Mouse (Mus musculus): Measurements from ENCODE around the gene Lhfp. TPM values are rescaled to one million over a fixed set of nuclear protein-coding genes. Genes with fewer than 3 reads are reported as not detected.

Lhfp gene
- polyA plus RNA-seq, 1 experiment from 2014 or later = 64.5 TPM

DNA sequence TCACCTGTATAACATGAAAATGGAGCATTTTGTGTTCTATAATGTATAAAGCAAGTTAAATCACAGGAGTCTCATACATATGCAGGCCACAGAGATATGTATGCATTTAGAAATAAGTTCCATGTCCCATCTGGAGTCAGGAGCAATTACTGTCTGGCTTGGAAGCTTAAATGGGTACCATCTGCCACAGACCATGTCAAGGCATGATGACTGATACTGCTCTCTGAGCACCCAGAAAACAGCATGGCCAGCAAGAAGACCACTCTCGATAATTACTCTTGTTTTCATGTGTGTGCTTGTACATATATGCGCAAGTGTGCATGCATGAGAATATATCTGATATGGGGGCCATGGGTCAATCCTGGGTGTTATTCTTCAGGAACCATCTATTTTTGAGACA, 269.3 kb downstream of the Lhfp start:
- Histone ChIP-seq H3K4me1 (ENCODE audit: control insufficient read depth, insufficient read depth, low read length) (no peaks in the 10 kb centered on the region), H3K9ac (ENCODE audit: low read depth, low read length) (no peak overlapping the region), H3K4me3 (ENCODE audit: low read depth, low read length) (no peak overlapping the region), H3K27me3 (ENCODE audit: control insufficient read depth, insufficient read depth, low read length) (no peaks in the 10 kb centered on the region), H3K4me2 (no peak overlapping the region), H3K36me3 (ENCODE audit: control insufficient read depth, insufficient read depth, low read length) (no peaks in the 10 kb centered on the region), H3K9me3 (replicated peaks; ENCODE audit: control insufficient read depth, low read length) (peaks cover 3% of the 10 kb centered on the region; the same call in 1 of the 2 replicates), H3K27ac (ENCODE audit: low read depth, low read length) (no peak overlapping the region)
- ATAC-seq (replicated peaks; ENCODE audit: insufficient number of reproducible peaks, low FRiP score, low TSS enrichment) = no peak
- WGBS (ENCODE audit: insufficient replicate concordance) = 91% methylated on average over 2 of the region's 2 CpGs

Other genes starting within 250 kb of the Lhfp start
- gene Cog6, start 24.3 kb upstream of the Lhfp start, polyA plus RNA-seq (2014; fragmentation: Nextera tagmentation; extraction: Ambion mirVana) = 59.0 and 66.0 TPM in 2 replicates